11 mouse cellular contexts compared by ENCODE assay signal in genomic region chr1:67143939-67144338, GRCm38 (mm10). TPM values are rescaled to one million over a fixed set of nuclear protein-coding genes. Genes with fewer than 3 reads are reported as not detected.
A peak's percentile ranks its signal among the peaks of the same experiment; 100 is the strongest.
DNase-seq lines count a peak whose midpoint lies in the region; ATAC-seq lines count a peak whose summit lies in the region.
"Had no signal": no experiment of that assay in that cellular context is flagged by ENCODE, and none has a peak within 500 bp of the region (broad histone marks: within the 10 kb centered on the region; RNA-seq: fewer than 3 reads in every experiment).

No protein-coding gene starts in this region.

- DNase-seq in adrenal gland, adult 2 months: peak; percentile 6
- DNase-seq in adrenal gland, postnatal 4 days (ENCODE audit: low spot score in 2 of 2): no peak
- peak; percentile 23 for DNase-seq in layer of hippocampus, adult 11-12 months (ENCODE audit: low spot score)
- DNase-seq in layer of hippocampus, adult 8-10 months (ENCODE audit: low spot score in 2 of 2): no peak
- peak; percentile 47 for DNase-seq in brain, adult 2 months (ENCODE audit: low read depth, low spot score)
- no peak for DNase-seq in gastrocnemius, adult 8-10 months (ENCODE audit: low spot score in 2 of 2)

- H3K4me1 ChIP-seq in hindbrain, embryonic 15.5 days (replicated peaks): no peaks in the 10 kb centered on the region
- no peaks in the 10 kb centered on the region for H3K4me1 ChIP-seq in neural tube, embryonic 15.5 days
- H3K4me1 ChIP-seq: liver, embryonic 15.5 days; stomach, embryonic 15.5 days had no signal

- no peaks in the 10 kb centered on the region for H3K27me3 ChIP-seq in hindbrain, embryonic 15.5 days
- H3K27me3 ChIP-seq in neural tube, embryonic 15.5 days (replicated peaks): no peaks in the 10 kb centered on the region
- H3K27me3 ChIP-seq: liver, embryonic 15.5 days; stomach, embryonic 15.5 days had no signal

- WGBS in hindbrain, embryonic 15.5 days: 9% methylated on average over 8 of the region's 8 CpGs
- WGBS in neural tube, embryonic 15.5 days: 12% methylated on average over 8 of the region's 8 CpGs

- no peak for ATAC-seq in hindbrain, embryonic 15.5 days (ENCODE audit: low FRiP score, low read depth)
- no peak for ATAC-seq in neural tube, embryonic 15.5 days (ENCODE audit: low FRiP score)

- no peak overlapping the region for H3K4me3 ChIP-seq in hindbrain, embryonic 15.5 days
- no peak overlapping the region for H3K4me3 ChIP-seq in neural tube, embryonic 15.5 days (replicated peaks)
- H3K4me3 ChIP-seq: erythroblast, embryonic 14.5 days; liver, embryonic 15.5 days; stomach, embryonic 15.5 days had no signal

- no peak overlapping the region for H3K27ac ChIP-seq in hindbrain, embryonic 15.5 days (replicated peaks)
- H3K27ac ChIP-seq in neural tube, embryonic 15.5 days (replicated peaks): no peak overlapping the region
- H3K27ac ChIP-seq: liver, embryonic 15.5 days; stomach, embryonic 15.5 days had no signal

- no peak overlapping the region for H3K9ac ChIP-seq in hindbrain, embryonic 15.5 days
- H3K9ac ChIP-seq in neural tube, embryonic 15.5 days (replicated peaks): no peak overlapping the region
- H3K9ac ChIP-seq: liver, embryonic 15.5 days; stomach, embryonic 15.5 days had no signal

- no peaks in the 10 kb centered on the region for H3K36me3 ChIP-seq in hindbrain, embryonic 15.5 days
- H3K36me3 ChIP-seq in neural tube, embryonic 15.5 days: no peaks in the 10 kb centered on the region
- H3K36me3 ChIP-seq: liver, embryonic 15.5 days; stomach, embryonic 15.5 days had no signal

- no peaks in the 10 kb centered on the region for H3K9me3 ChIP-seq in hindbrain, embryonic 15.5 days
- no peaks in the 10 kb centered on the region for H3K9me3 ChIP-seq in neural tube, embryonic 15.5 days (replicated peaks)
- H3K9me3 ChIP-seq: liver, embryonic 15.5 days; stomach, embryonic 15.5 days had no signal

- H3K4me2 ChIP-seq in hindbrain, embryonic 15.5 days: peak overlapping the region; percentile 31
- peak overlapping the region; percentile 34; the same call in 1 of the 2 replicates for H3K4me2 ChIP-seq in neural tube, embryonic 15.5 days
- H3K4me2 ChIP-seq: liver, embryonic 15.5 days; stomach, embryonic 15.5 days had no signal

RNA-seq across cellular contexts. Expression of gene Cps1, which starts 21.1 kb away (rescaled TPM):
- total RNA-seq in adrenal gland, adult 2 months (2021): 1 to 10 TPM in 1 of 2 experiments, under 1 TPM in 1; 0.14 to 6.0 TPM
- 0.10 TPM in 1 of 2 replicates, not detected in the other for polyA plus RNA-seq in adrenal gland, adult 2 months (2012; rRNA removed)
- total RNA-seq in adrenal gland, postnatal 4 days (2021): 10 to 100 TPM in 1 of 2 experiments, under 1 TPM in 1; 0.90 to 34.1 TPM
- total RNA-seq in layer of hippocampus, adult 8-10 months (2022): under 1 TPM; 0.12 to 0.27 (median 0.19) TPM
- polyA plus RNA-seq in hindbrain, embryonic 15.5 days (2015; fragmentation: Nextera tagmentation; extraction: Ambion mirVana): 0.27 and 0.34 TPM in 2 replicates
- polyA plus RNA-seq in neural tube, embryonic 15.5 days (2015; fragmentation: Nextera tagmentation; extraction: Ambion mirVana): 0.31 and 5.2 TPM in 2 replicates
- under 1 TPM in 2 of 4 experiments, not detected in 2; 0.05 to 0.91 TPM for total RNA-seq in gastrocnemius, adult 8-10 months (2022)

Comparison
In these comparisons a context has a peak if more than half of its experiments do, and no peak if none do; other contexts are left out.
1. DNase-seq: peak in adrenal gland, adult 2 months (single experiment), layer of hippocampus, adult 11-12 months (single experiment) and brain, adult 2 months (single experiment); none in adrenal gland, postnatal 4 days (0 of 2), layer of hippocampus, adult 8-10 months (0 of 2) and gastrocnemius, adult 8-10 months (0 of 2).